In the genomic region with DNA sequence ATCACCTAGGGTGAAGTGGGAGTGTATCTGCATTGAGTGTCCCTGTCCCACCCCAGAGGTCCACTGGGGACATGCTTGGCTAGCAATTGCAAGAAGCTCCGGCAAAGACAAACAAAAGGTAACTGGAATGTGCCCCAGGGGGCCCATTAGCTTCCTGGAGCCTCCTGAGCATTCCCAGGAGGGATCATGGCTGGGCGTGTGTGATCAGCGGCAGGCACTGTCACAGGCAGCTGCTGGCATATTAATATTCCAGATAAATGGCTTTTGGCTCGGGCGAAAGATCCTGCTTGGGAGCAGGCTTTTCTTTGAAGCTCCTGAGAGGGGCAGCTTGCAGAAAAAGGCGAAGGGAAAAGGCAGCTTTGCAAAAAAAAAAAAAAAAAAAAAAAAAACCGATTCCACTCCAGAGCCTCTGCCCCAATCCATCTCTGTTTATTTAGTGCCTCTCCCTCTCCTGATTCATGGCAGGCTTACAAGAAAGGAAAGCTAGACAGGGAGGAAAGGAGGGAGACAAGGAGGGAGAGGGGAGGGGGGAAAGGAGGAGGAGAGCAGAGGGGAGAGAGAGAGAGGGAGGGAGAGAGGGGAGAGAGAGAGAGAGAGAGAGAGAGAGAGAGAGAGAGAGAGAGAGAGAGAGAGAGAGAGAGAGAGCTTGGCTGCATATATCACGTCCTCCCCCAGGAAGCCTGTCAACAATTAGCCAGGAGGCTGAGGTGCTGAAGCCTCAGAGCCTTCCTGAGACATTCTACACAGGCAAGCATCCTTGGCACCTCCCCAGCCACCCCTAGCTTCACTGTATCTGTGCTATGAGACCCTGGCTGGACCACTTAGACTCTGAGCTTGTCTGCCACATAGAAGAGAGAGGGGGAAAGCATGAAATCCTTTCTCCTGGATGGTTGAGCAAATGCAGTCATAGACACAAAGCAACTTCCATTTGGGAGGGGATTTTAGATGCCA, we compare ENCODE assay signal across 8 mouse cellular contexts.
DNase-seq lines count a peak whose midpoint lies in the region; ATAC-seq and TF ChIP-seq lines count a peak whose summit lies in the region.

No protein-coding gene starts in this region.

- H3K4me3 ChIP-seq in heart, embryonic 16.5 days (ENCODE audit: low read length), result no peak overlapping the region
- no peak overlapping the region for H3K4me3 ChIP-seq in hindbrain, postnatal 0 days (ENCODE audit: low read length)
- peak overlapping the region; percentile 36 for H3K4me3 ChIP-seq in midbrain, embryonic 10.5 days

- H3K9me3 ChIP-seq in heart, embryonic 16.5 days (replicated peaks; ENCODE audit: control insufficient read depth, low read length), result no peaks in the 10 kb centered on the region
- no peaks in the 10 kb centered on the region for H3K9me3 ChIP-seq in hindbrain, postnatal 0 days (ENCODE audit: low read length)
- H3K9me3 ChIP-seq in midbrain, embryonic 10.5 days (replicated peaks), result no peaks in the 10 kb centered on the region

- ATAC-seq in heart, embryonic 16.5 days (replicated peaks; ENCODE audit: extremely low read depth, insufficient read depth, low FRiP score), result 0 out of 2 replicates have a peak, but pooled peaks have one; percentile 34
- peak; percentile 72 for ATAC-seq in hindbrain, postnatal 0 days
- no peak for ATAC-seq in megakaryocyte, adult 5-6 weeks (ENCODE audit: poor library complexity, severe bottlenecking)

- H3K27ac ChIP-seq in heart, embryonic 16.5 days (ENCODE audit: low read length), result no peak overlapping the region
- peak overlapping the region; percentile 77 for H3K27ac ChIP-seq in hindbrain, postnatal 0 days
- H3K27ac ChIP-seq in midbrain, embryonic 10.5 days (replicated peaks), result peak overlapping the region; percentile 83

- H3K9ac ChIP-seq in heart, embryonic 16.5 days (ENCODE audit: low read length), result no peak overlapping the region
- H3K9ac ChIP-seq in hindbrain, postnatal 0 days (replicated peaks; ENCODE audit: low read length), result no peak overlapping the region; the same call in none of the 2 replicates

- TF ChIP-seq CTCF in hindbrain, postnatal 0 days (IDR thresholded peaks at IDR 0.05; ENCODE audit: low read depth), result no peak

- no peaks in the 10 kb centered on the region for H3K27me3 ChIP-seq in heart, embryonic 16.5 days (ENCODE audit: control insufficient read depth, insufficient read depth, low read length)
- no peaks in the 10 kb centered on the region for H3K27me3 ChIP-seq in hindbrain, postnatal 0 days (ENCODE audit: insufficient read depth, low read length)
- H3K27me3 ChIP-seq in midbrain, embryonic 10.5 days (ENCODE audit: low read depth, poor library complexity, severe bottlenecking), result no peaks in the 10 kb centered on the region

- 9% methylated on average over 8 of the region's 8 CpGs for WGBS in heart, embryonic 16.5 days
- WGBS in hindbrain, postnatal 0 days, result 2% methylated on average over 8 of the region's 8 CpGs
- WGBS in midbrain, embryonic 10.5 days, result under 1% methylated on average over 8 of the region's 8 CpGs

- DNase-seq in heart, postnatal 14 days, result no peak
- peak; percentile 58 for DNase-seq in Muller cell, postnatal 12 days (ENCODE audit: inconsistent ontology term)
- DNase-seq in embryo, embryonic 10.5 days (ENCODE audit: low spot score), result peak; percentile 78
- peak; percentile 74 for DNase-seq in hindbrain, postnatal 0 days (ENCODE audit: low spot score)
- peak; percentile 53 for DNase-seq in midbrain, embryonic 10.5 days (ENCODE audit: low spot score)
- no peak for DNase-seq in left cerebral cortex, adult 8-10 months (ENCODE audit: low spot score in 2 of 2)

- H3K4me2 ChIP-seq in heart, embryonic 16.5 days (ENCODE audit: low read depth, low read length), result peak overlapping the region; percentile 26; the same call in 1 of the 2 replicates
- H3K4me2 ChIP-seq in hindbrain, postnatal 0 days (ENCODE audit: low read depth, low read length), result peak overlapping the region; percentile 28; the same call in 1 of the 2 replicates

- H3K4me1 ChIP-seq in heart, embryonic 16.5 days (ENCODE audit: control insufficient read depth, insufficient read depth, low read length), result peaks cover 8% of the 10 kb centered on the region
- peaks cover 9% of the 10 kb centered on the region for H3K4me1 ChIP-seq in hindbrain, postnatal 0 days (ENCODE audit: insufficient read depth, low read length)
- H3K4me1 ChIP-seq in midbrain, embryonic 10.5 days, result peaks cover 33% of the 10 kb centered on the region

- intact Hi-C loops in heart, postnatal 14 days (cut with DNase I), result no loop called here

- no peaks in the 10 kb centered on the region for H3K36me3 ChIP-seq in heart, embryonic 16.5 days (ENCODE audit: control insufficient read depth, insufficient read depth)
- no peaks in the 10 kb centered on the region for H3K36me3 ChIP-seq in hindbrain, postnatal 0 days (ENCODE audit: insufficient read depth, low read length)
- no peaks in the 10 kb centered on the region for H3K36me3 ChIP-seq in midbrain, embryonic 10.5 days

Comparison
In these comparisons a context has a peak if more than half of its experiments do, and no peak if none do; other contexts are left out.
1. DNase-seq: peak in Muller cell, postnatal 12 days (single experiment), embryo, embryonic 10.5 days (single experiment), hindbrain, postnatal 0 days (single experiment) and midbrain, embryonic 10.5 days (single experiment); none in heart, postnatal 14 days (0 of 2) and left cerebral cortex, adult 8-10 months (0 of 2).